Mouse (Mus musculus) monocyte, adult 5-6 weeks (primary cell): Measurements from ENCODE around the gene Gm45234. TPM values are rescaled to one million over a fixed set of nuclear protein-coding genes. Genes with fewer than 3 reads are reported as not detected.

Source experiments
- ATAC-seq: fragments of 153-309, 156-312 bp; replicated peaks from 2 replicates; pipeline ENCODE4 v1.8.0; 2017; ENCODE audit warnings: mild to moderate bottlenecking; ENCODE audit not compliant: low TSS enrichment, insufficient number of reproducible peaks, severe bottlenecking, poor library complexity, low FRiP score
- total RNA-seq: library from RNA; stranded (forward); fragments of 200-1000, 200-491, 200-594 nt; gene quantifications from 3 replicates; pipeline ENCODE4 v1.2.3, GENCODE M21; 2017

Gene Gm45234
- total RNA-seq, 1 experiment from 2014 or later = 0.19 TPM

- no peak for ATAC-seq
Observed at GRCm38 (mm10) chr6:124742839-124743514, 12.8 kb downstream of the Gm45234 start.

- no peak for ATAC-seq
Observed at GRCm38 (mm10) chr6:124741842-124742241, 14.0 kb downstream of the Gm45234 start.

GRCm38 (mm10) chr6:124740888-124741761 is 14.7 kb downstream of the Gm45234 start, which contains the start of gene Grcc10:
TSS of gene Grcc10 (minus strand) at chr6:124741374.
- peak; percentile 54 for ATAC-seq

GRCm38 (mm10) chr6:124740211-124740887 is 15.5 kb downstream of the Gm45234 start:
- peak; percentile 29 for ATAC-seq

- ATAC-seq = no peak
Observed at GRCm38 (mm10) chr6:124739231-124739796, 16.5 kb downstream of the Gm45234 start.

DNA sequence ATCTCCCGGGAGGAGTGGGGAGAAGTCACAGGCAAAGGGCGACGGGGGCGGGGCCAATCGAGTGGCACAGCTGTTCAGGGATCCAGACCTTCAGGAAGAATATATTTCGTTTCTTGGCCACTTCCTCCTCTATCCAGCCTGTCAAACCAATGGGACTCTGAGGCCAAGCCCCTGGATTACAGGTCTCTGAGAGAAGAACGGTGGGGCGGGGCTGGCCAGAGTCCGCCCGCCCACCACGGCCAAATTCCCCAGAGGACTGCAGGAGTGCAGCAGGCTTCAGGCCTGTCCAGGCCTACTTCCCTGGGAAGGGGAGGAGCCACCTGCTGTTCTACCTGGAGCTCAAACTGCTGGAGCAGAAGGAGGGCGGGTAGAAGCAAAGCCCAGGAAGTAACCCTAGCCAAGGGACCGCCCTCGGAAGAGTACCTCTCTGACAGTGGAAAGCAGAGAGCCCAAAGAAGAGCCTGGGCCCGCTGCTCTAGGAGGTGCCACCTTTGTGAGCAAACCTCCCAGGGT is 17.3 kb downstream of the Gm45234 start, which contains the start of gene Ptpn6:
Ptpn6 (minus strand) TSS at position 204 of the 513 bp plus-strand sequence.
- peak; percentile 11; the same call in 1 of the 2 replicates for ATAC-seq

DNA sequence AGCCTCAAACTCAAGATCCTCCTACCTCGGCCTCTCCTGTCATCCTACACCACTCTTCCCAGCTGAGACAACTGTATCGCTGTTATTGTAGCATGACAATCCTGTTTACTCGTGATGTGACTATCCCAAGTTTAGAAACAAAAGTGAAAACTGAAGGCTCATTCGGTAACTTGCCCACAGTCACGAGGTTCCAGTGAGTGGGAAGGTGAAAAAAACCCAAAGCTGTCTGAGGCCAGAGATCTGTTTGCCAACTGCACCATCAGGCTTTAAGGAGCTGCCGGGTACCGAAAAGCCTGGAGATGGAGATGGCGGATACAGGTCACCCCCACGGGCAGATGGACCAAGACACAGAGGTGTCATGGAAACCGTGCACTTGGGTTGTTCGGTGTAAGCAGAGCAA is 18.8 kb downstream of the Gm45234 start:
- no peak for ATAC-seq

DNA sequence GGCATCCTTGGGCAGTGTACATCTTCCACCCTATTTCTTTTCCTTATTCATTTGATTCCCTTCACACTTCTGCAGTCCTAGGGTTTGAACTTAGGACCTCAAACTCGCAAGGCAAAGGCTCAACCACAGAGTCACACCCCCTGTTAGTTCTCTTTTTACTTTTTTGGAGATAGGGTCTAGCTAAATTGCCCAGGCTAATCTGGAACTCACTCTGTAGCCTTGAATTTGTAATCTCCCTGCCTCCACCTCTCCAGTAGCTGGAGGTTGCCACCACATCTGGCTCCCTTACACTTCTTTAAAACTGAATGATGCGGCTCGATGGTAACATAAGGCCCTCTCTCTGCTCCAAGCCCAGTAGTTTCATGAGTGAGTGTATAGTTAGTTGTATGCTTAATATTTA is 21.4 kb downstream of the Gm45234 start:
- no peak for ATAC-seq

- ATAC-seq = peak; percentile 89
Observed at GRCm38 (mm10) chr6:124732476-124733370, 23.1 kb downstream of the Gm45234 start.

GRCm38 (mm10) chr6:124731038-124731437 is 24.8 kb downstream of the Gm45234 start:
- no peak for ATAC-seq

- peak; percentile 53 for ATAC-seq
Observed at GRCm38 (mm10) chr6:124729850-124730705, 25.7 kb downstream of the Gm45234 start.

DNA sequence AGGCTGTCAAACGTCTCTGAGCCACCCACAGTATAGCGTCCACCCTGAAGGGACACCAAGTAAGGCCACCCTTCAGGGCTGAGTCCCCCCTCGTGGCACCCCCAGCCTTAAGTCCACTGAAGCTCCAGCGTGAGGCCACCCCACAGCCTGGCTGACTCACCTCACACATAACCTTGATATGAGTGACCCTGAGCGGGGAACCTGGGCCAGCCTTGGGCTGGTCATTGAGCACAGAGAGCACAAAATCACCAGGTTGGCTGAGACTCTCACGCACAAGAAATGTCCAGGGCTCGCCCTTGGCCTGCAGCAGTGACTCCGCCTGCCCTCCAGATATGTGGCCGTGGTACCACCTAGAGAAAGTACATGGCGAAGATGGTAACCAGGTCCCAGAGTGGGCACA is 27.2 kb downstream of the Gm45234 start:
- no peak for ATAC-seq

DNA sequence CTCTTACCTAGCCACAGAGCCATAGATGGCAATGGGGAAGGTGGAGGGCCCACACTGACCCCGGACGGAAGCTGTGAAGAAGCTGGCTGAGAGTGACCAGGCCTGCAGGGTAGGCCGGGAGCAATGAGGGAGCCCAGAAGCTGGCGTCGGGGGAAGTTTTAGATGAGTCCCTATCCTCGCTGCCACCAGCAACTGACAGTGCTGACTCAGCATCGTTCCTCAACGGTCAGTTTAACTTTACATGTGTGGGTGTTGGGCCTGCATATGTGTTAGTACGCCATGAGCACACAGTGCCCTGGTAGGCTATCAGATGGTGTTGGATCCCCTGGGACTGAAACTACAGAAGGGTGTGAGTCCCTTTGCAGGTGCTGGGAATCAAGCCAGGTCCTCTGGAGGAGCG is 31.3 kb downstream of the Gm45234 start:
- ATAC-seq = no peak

DNA sequence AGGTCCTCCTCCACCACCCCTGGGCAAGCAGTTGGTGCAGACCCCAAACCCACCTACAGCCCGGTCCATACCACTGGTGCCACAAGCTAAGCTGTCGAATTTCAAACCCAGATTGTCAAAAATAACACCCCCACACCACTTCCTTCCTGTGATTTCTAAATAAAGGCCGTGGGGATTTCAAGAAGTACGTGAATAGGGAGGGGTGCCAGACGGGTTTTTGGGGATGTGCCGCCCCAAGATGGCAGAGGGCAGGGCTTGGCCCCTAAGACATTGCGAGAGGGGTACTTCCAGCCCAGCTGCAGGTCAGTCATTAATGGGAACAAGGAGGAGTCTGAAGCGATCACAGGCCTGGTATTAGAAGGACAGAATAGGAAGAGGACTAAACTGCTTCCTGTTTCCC is 32.3 kb downstream of the Gm45234 start:
- ATAC-seq = peak; percentile 79

DNA sequence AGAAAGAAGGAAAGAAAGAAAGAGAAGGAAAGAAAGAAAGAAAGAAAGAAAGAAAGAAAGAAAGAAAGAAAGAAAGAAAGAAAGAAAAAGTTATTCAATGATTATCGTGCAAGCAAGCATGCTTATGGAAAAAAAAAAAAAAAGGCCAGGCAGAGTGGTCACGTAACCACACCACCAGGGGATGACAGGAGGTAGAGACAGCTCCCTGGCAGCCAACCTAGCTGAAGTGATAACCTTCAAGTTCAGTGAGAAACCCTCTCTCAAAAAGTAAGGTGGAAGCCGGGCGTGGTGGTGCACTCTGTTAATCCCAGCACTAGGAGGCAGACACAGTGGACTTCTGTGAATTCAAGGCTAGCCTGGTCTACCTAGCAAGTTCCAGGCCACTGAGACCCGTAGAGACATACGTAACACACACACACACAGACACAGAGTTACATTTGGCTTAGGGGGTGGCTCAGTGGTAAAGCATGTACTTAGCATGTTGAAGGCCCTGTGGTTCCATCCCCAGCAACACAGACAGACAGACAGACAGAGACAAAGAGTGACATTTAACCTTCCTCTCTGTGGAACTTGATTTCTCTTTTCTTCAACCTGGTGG is 32.8 kb downstream of the Gm45234 start:
- 0 out of 2 replicates have a peak, but pooled peaks have one; percentile 20 for ATAC-seq

DNA sequence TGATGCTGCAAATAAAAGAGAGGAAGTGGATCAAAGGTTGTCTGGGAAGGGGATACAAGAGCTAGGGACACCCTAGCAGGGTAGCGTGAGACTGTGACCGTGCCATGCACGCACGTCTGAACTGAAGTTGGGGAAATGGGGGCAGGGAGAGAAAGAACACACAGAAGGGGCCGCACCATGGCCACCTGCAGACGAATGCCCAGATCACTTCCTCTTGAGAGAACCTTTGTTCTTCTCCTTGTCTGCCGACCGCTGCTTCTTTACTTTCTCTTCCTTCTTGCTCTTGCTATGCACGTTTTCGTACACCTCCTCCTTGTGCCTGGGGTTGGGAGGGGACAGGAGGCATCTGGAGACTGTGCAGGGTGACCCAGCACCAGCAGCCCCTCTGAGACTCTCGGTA is 34.9 kb downstream of the Gm45234 start:
- ATAC-seq = no peak
